Mouse (Mus musculus): ENCODE data around the gene Kifc5b. TPM values are rescaled to one million over a fixed set of nuclear protein-coding genes. Genes with fewer than 3 reads are reported as not detected.
A peak's percentile ranks its signal among the peaks of the same experiment; 100 is the strongest.
"Not testable (repeated sequence)": the region's sequence is repeated elsewhere in the genome, so short reads cannot be mapped to it uniquely, and the experiment has no call there.

Gene Kifc5b
- polyA plus RNA-seq, 2 experiments: 4.9 to 23.7 TPM

DNA sequence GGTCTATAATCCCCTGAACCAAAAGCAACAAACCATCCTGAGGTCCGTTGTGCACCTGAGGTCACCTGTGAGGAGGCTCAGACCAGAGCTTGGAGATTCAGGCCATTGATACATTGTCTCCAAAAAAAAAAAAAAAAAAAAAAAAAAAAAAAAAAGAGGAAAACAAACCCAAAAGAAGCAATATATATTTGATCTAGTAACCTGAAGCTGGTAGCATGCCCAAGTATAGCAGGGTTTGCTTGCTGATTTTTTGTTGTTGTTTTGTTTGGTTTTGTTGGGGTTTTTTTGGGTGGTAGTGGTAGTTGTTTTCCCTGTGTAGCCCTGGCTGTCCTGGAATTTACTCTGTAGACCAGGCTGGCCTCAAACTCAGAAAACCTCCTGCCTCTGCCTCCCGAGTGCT, 1.5 kb downstream of the Kifc5b start:
- DNase-seq (ENCODE audit: low spot score) (no peak), ATAC-seq (ENCODE audit: low FRiP score, low read depth) (no peak)
- Histone ChIP-seq H3K27ac (replicated peaks; ENCODE audit: low read depth, low read length) (no peak overlapping the region), H3K9ac (ENCODE audit: low read depth, low read length, severe bottlenecking) (no peak overlapping the region), H3K4me3 (replicated peaks; ENCODE audit: low read length) (peak overlapping the region; percentile 17), H3K9me3 (ENCODE audit: control insufficient read depth, low read length) (no peaks in the 10 kb centered on the region), H3K4me2 (replicated peaks; ENCODE audit: low read depth, low read length, severe bottlenecking) (peak overlapping the region; percentile 57), H3K4me1 (ENCODE audit: control insufficient read depth, insufficient read depth, low read length) (no peaks in the 10 kb centered on the region), H3K27me3 (ENCODE audit: control insufficient read depth, insufficient read depth, low read length) (no peaks in the 10 kb centered on the region), H3K36me3 (ENCODE audit: control insufficient read depth, insufficient read depth, low read length) (peaks cover 8% of the 10 kb centered on the region)
- TF ChIP-seq POLR2A (IDR thresholded peaks at IDR 0.05; ENCODE audit: borderline replicate concordance, extremely low read depth, insufficient read depth, insufficient read length): no peak
- WGBS: 79% methylated on average over 2 of the region's 2 CpGs

- not testable (repeated sequence) for H3K27ac ChIP-seq (replicated peaks; ENCODE audit: low read depth, low read length); H3K4me2 ChIP-seq (replicated peaks; ENCODE audit: low read depth, low read length, severe bottlenecking); H3K36me3 ChIP-seq (ENCODE audit: control insufficient read depth, insufficient read depth, low read length); ATAC-seq (ENCODE audit: low FRiP score, low read depth); H3K9ac ChIP-seq (ENCODE audit: low read depth, low read length, severe bottlenecking); H3K4me3 ChIP-seq (replicated peaks; ENCODE audit: low read length); H3K4me1 ChIP-seq (ENCODE audit: control insufficient read depth, insufficient read depth, low read length); DNase-seq (ENCODE audit: low spot score); H3K27me3 ChIP-seq (ENCODE audit: control insufficient read depth, insufficient read depth, low read length); H3K9me3 ChIP-seq (ENCODE audit: control insufficient read depth, low read length)
- WGBS: 76% methylated on average over 2 of the region's 2 CpGs
Measured at GRCm38 (mm10) chr17:26919516-26919915, 2.6 kb downstream of the Kifc5b start.

DNA sequence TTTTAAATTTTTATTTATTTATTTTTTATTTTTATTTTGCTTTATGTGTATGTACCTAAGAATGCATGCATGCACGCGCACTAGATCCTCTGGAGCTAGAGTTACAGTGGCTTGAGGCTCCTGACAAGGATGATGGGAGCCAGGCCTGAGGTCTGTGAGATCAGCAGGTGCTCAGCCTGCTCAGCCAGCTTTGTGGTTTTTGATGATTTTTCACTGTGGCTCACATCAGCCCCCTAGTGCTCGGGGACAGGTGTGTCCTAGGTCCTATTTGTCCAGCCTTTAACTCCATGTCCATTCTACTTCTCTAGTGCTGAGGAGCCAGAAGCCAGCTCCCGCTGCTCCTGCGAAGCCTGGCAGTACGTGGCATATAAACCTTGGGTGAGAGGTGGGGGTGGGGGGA, 5.5 kb downstream of the Kifc5b start:
- H3K27ac ChIP-seq (replicated peaks; ENCODE audit: low read depth, low read length); H3K4me3 ChIP-seq (replicated peaks; ENCODE audit: low read length); H3K9ac ChIP-seq (ENCODE audit: low read depth, low read length, severe bottlenecking); H3K27me3 ChIP-seq (ENCODE audit: control insufficient read depth, insufficient read depth, low read length); ATAC-seq (ENCODE audit: low FRiP score, low read depth); H3K4me2 ChIP-seq (replicated peaks; ENCODE audit: low read depth, low read length, severe bottlenecking); H3K9me3 ChIP-seq (ENCODE audit: control insufficient read depth, low read length); H3K4me1 ChIP-seq (ENCODE audit: control insufficient read depth, insufficient read depth, low read length); DNase-seq (ENCODE audit: low spot score): not testable (repeated sequence)
- WGBS: 91% methylated on average over 5 of the region's 6 CpGs
- H3K36me3 ChIP-seq (ENCODE audit: control insufficient read depth, insufficient read depth, low read length): peaks cover 26% of the 10 kb centered on the region

DNA sequence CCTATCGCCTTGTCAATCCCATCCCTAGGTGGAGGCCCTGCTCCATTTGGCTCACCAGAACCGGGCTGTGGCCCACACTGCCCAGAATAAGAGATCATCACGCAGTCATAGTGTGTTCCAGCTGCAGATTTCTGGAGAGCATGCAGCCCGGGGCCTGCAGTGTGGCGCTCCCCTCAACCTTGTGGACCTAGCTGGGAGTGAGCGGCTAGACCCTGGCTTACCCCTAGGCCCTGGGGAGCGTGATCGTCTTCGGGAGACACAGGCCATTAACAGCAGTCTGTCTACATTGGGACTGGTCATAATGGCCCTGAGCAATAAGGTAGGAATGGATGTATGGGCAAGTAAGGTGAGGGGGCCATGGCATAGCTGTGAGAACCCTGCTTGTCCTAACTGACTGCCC, 8.5 kb downstream of the Kifc5b start:
- not testable (repeated sequence) for DNase-seq (ENCODE audit: low spot score); H3K27me3 ChIP-seq (ENCODE audit: control insufficient read depth, insufficient read depth, low read length); H3K4me2 ChIP-seq (replicated peaks; ENCODE audit: low read depth, low read length, severe bottlenecking); H3K4me3 ChIP-seq (replicated peaks; ENCODE audit: low read length); ATAC-seq (ENCODE audit: low FRiP score, low read depth); H3K9me3 ChIP-seq (ENCODE audit: control insufficient read depth, low read length); H3K9ac ChIP-seq (ENCODE audit: low read depth, low read length, severe bottlenecking); H3K4me1 ChIP-seq (ENCODE audit: control insufficient read depth, insufficient read depth, low read length); H3K27ac ChIP-seq (replicated peaks; ENCODE audit: low read depth, low read length)
- WGBS: 91% methylated on average over 9 of the region's 9 CpGs
- H3K36me3 ChIP-seq (ENCODE audit: control insufficient read depth, insufficient read depth, low read length): peaks cover 37% of the 10 kb centered on the region

GRCm38 (mm10) chr17:26931795-26932194, 14.9 kb downstream of the Kifc5b start:
- not testable (repeated sequence) for H3K9me3 ChIP-seq (ENCODE audit: control insufficient read depth, low read length); H3K4me2 ChIP-seq (replicated peaks; ENCODE audit: low read depth, low read length, severe bottlenecking); H3K4me3 ChIP-seq (replicated peaks; ENCODE audit: low read length); DNase-seq (ENCODE audit: low spot score); ATAC-seq (ENCODE audit: low FRiP score, low read depth); H3K27me3 ChIP-seq (ENCODE audit: control insufficient read depth, insufficient read depth, low read length); H3K4me1 ChIP-seq (ENCODE audit: control insufficient read depth, insufficient read depth, low read length); H3K27ac ChIP-seq (replicated peaks; ENCODE audit: low read depth, low read length); H3K9ac ChIP-seq (ENCODE audit: low read depth, low read length, severe bottlenecking)
- peaks cover 40% of the 10 kb centered on the region for H3K36me3 ChIP-seq (ENCODE audit: control insufficient read depth, insufficient read depth, low read length)
- WGBS: 71% methylated on average over 7 of the region's 7 CpGs

DNA sequence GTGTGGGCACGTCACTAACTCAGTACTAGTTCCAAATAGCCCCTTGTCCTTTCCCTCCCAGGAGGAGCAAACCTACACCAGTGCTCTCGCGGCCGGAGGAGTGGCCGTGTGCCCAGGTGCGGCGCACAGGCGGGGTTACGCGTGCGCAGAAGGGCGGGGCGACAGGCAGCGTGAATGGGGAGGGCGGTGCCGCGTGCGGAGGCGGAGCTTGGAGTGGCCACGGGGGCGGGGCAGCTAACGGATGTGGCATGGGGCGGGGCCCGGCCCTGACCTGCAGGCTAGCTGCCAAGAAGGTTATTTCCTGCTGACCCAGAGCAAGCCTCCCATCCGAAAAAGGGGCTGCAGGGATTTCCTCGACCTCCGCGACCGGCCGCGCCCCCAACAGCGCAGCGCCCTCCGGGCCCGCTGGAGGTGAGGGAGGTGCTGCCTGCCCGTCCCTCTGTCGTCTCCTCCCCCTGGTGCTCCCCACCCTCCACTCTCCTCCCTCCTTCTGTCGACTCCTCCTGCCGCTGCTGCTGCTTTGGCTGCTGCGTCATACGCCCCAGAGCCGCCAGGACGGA, 16.0 kb downstream of the Kifc5b start, which contains the start of gene Phf1:
TSS of gene Phf1 (plus strand) at position 214 of the 560 bp plus-strand sequence.
- H3K27ac ChIP-seq (replicated peaks; ENCODE audit: low read depth, low read length): peak within 1 kb of the TSS; percentile 82
- peaks cover 42% of the 10 kb centered on the region for H3K36me3 ChIP-seq (ENCODE audit: control insufficient read depth, insufficient read depth, low read length)
- peak within 1 kb of the TSS; percentile 88 for H3K4me2 ChIP-seq (replicated peaks; ENCODE audit: low read depth, low read length, severe bottlenecking)
- under 1% methylated on average over 34 of the region's 43 CpGs for WGBS
- no peaks in the 10 kb centered on the region for H3K9me3 ChIP-seq (ENCODE audit: control insufficient read depth, low read length)
- TF ChIP-seq POLR2A (IDR thresholded peaks at IDR 0.05; ENCODE audit: borderline replicate concordance, extremely low read depth, insufficient read depth, insufficient read length): peak; percentile 84; the same call in 1 of the 2 replicates
- peak; percentile 90 for DNase-seq (ENCODE audit: low spot score)
- peak within 1 kb of the TSS; percentile 61 for H3K4me3 ChIP-seq (replicated peaks; ENCODE audit: low read length)
- ATAC-seq (ENCODE audit: low FRiP score, low read depth): peak; percentile 93
- H3K4me1 ChIP-seq (ENCODE audit: control insufficient read depth, insufficient read depth, low read length): peaks cover 10% of the 10 kb centered on the region
- H3K27me3 ChIP-seq (ENCODE audit: control insufficient read depth, insufficient read depth, low read length): no peaks in the 10 kb centered on the region
- H3K9ac ChIP-seq (ENCODE audit: low read depth, low read length, severe bottlenecking): peak within 1 kb of the TSS; percentile 65
